Mouse (Mus musculus) kidney, embryonic 15.5 days (tissue): ENCODE data around the gene Olfm4. TPM values are rescaled to one million over a fixed set of nuclear protein-coding genes. Genes with fewer than 3 reads are reported as not detected.

Experiments
- ATAC-seq: fragments of 200-750 bp; cut with Nextera tagmentation; replicated peaks from 2 replicates; pipeline ENCODE4 v1.8.0; 2017; ENCODE audit warnings: moderate TSS enrichment; ENCODE audit not compliant: low FRiP score
- H3K27ac ChIP-seq: fragments of 300-500 bp; sonication (generic); 2 replicates; pipeline ENCODE4 v1.5.1; 2015; ENCODE audit warnings: mild to moderate bottlenecking, inconsistent platforms
- H3K27me3 ChIP-seq: fragments of 300-500 bp; sonication (generic); 2 replicates; pipeline ENCODE4 v1.6.1; 2015; ENCODE audit warnings: inconsistent platforms
- H3K36me3 ChIP-seq: fragments of 300-500 bp; sonication (generic); 2 replicates; pipeline ENCODE4 v1.6.1; 2015; ENCODE audit warnings: inconsistent platforms
- H3K4me1 ChIP-seq: fragments of 300-500 bp; sonication (generic); 2 replicates; pipeline ENCODE4 v1.6.1; 2015; ENCODE audit warnings: inconsistent platforms
- H3K4me2 ChIP-seq: fragments of 300-500 bp; sonication (generic); 2 replicates; pipeline ENCODE4 v1.6.1; 2015; ENCODE audit warnings: moderate library complexity, mild to moderate bottlenecking, inconsistent platforms
- H3K4me3 ChIP-seq: fragments of 300-500 bp; sonication (generic); replicated peaks from 2 replicates; pipeline ENCODE4 v1.5.1; 2015; ENCODE audit warnings: mild to moderate bottlenecking, inconsistent platforms
- H3K9ac ChIP-seq: fragments of 300-500 bp; sonication (generic); 2 replicates; pipeline ENCODE4 v1.6.1; 2015; ENCODE audit warnings: mild to moderate bottlenecking, inconsistent platforms
- H3K9me3 ChIP-seq: fragments of 300-500 bp; sonication (generic); replicated peaks from 2 replicates; pipeline ENCODE4 v1.6.1; 2016; ENCODE audit warnings: inconsistent platforms
- WGBS: fragments of 180-500 bp; shearing (Covaris S2); methylation state at CpG from one replicate; pipeline ENCODE4 v1.1.7; 2015; ENCODE audit warnings: mixed read lengths; 5-methylcytosine and 5-hydroxymethylcytosine counted together
- polyA plus RNA-seq: library from polyadenylated mRNA; unstranded; fragments of >200 nt; fragmentation: Nextera tagmentation; extraction: Ambion mirVana; gene quantifications from 2 replicates; pipeline ENCODE4 v1.2.1, GENCODE M21; 2015

The Olfm4 gene
- polyA plus RNA-seq, 1 experiment from 2014 or later, result 2.3 TPM

GRCm38 (mm10) chr14:79985696-79986095 is 1.8 kb downstream of the Olfm4 start:
- WGBS, result 88% methylated on average over 2 of the region's 2 CpGs

GRCm38 (mm10) chr14:79986831-79987230 is 3.0 kb downstream of the Olfm4 start:
- ATAC-seq, result peak; percentile 80
- H3K4me1 ChIP-seq, result peaks cover 20% of the 10 kb centered on the region
- H3K27me3 ChIP-seq, result no peaks in the 10 kb centered on the region
- H3K9ac ChIP-seq, result no peak overlapping the region
- H3K4me2 ChIP-seq, result no peak overlapping the region
- no peaks in the 10 kb centered on the region for H3K9me3 ChIP-seq
- no peak overlapping the region for H3K4me3 ChIP-seq
- 35% methylated on average over 8 of the region's 8 CpGs for WGBS
- peak overlapping the region; percentile 60; the same call in 1 of the 2 replicates for H3K27ac ChIP-seq
- no peaks in the 10 kb centered on the region for H3K36me3 ChIP-seq

More at GRCm38 (mm10) chr14:79985696-79986095, 1.8 kb downstream of the Olfm4 start:
- Histone ChIP-seq H3K36me3 (no peaks in the 10 kb centered on the region), H3K4me2 (no peak overlapping the region), H3K9ac (no peak overlapping the region), H3K27ac (no peak overlapping the region), H3K27me3 (no peaks in the 10 kb centered on the region), H3K4me3 (no peak overlapping the region), H3K4me1 (peaks cover 19% of the 10 kb centered on the region), H3K9me3 (no peaks in the 10 kb centered on the region)
- no peak for ATAC-seq

GRCm38 (mm10) chr14:79989785-79990184 is 5.9 kb downstream of the Olfm4 start:
- H3K4me2 ChIP-seq, result no peak overlapping the region
- H3K9me3 ChIP-seq, result no peaks in the 10 kb centered on the region
- WGBS, result 51% methylated on average over 4 of the region's 4 CpGs
- 0 out of 2 replicates have a peak overlapping the region, but pooled peaks have one; percentile 18 for H3K27ac ChIP-seq
- peaks cover 20% of the 10 kb centered on the region for H3K4me1 ChIP-seq
- ATAC-seq, result no peak
- H3K27me3 ChIP-seq, result no peaks in the 10 kb centered on the region
- H3K9ac ChIP-seq, result no peak overlapping the region
- no peaks in the 10 kb centered on the region for H3K36me3 ChIP-seq
- no peak overlapping the region for H3K4me3 ChIP-seq

- Histone ChIP-seq H3K27ac (no peak overlapping the region), H3K9ac (no peak overlapping the region), H3K36me3 (no peaks in the 10 kb centered on the region), H3K4me3 (no peak overlapping the region), H3K4me2 (no peak overlapping the region), H3K27me3 (no peaks in the 10 kb centered on the region), H3K4me1 (peaks cover 20% of the 10 kb centered on the region), H3K9me3 (no peaks in the 10 kb centered on the region)
- WGBS, result 40% methylated on average over 5 of the region's 5 CpGs
- ATAC-seq, result 0 out of 2 replicates have a peak, but pooled peaks have one; percentile 26
Observed at GRCm38 (mm10) chr14:79990547-79990946, 6.7 kb downstream of the Olfm4 start.

GRCm38 (mm10) chr14:79997534-79997933 is 13.7 kb downstream of the Olfm4 start:
- Histone ChIP-seq H3K27ac (no peak overlapping the region), H3K36me3 (no peaks in the 10 kb centered on the region), H3K9me3 (no peaks in the 10 kb centered on the region), H3K27me3 (no peaks in the 10 kb centered on the region), H3K9ac (no peak overlapping the region), H3K4me1 (peaks cover 20% of the 10 kb centered on the region), H3K4me2 (no peak overlapping the region), H3K4me3 (no peak overlapping the region)
- WGBS, result 79% methylated on average over 4 of the region's 4 CpGs
- no peak for ATAC-seq

GRCm38 (mm10) chr14:80000110-80000531 is 16.2 kb downstream of the Olfm4 start:
- H3K4me2 ChIP-seq, result peak overlapping the region; percentile 35

GRCm38 (mm10) chr14:80007686-80008085 is 23.8 kb downstream of the Olfm4 start:
- Histone ChIP-seq H3K4me3 (no peak overlapping the region), H3K9me3 (no peaks in the 10 kb centered on the region), H3K27ac (no peak overlapping the region), H3K4me1 (peaks cover 13% of the 10 kb centered on the region), H3K27me3 (no peaks in the 10 kb centered on the region), H3K36me3 (no peaks in the 10 kb centered on the region), H3K9ac (no peak overlapping the region), H3K4me2 (no peak overlapping the region)
- no peak for ATAC-seq
- 56% methylated on average over 3 of the region's 3 CpGs for WGBS

More at GRCm38 (mm10) chr14:80000110-80000531, 16.2 kb downstream of the Olfm4 start:
- H3K9ac ChIP-seq, result no peak overlapping the region
- ATAC-seq, result peak; percentile 92
- H3K9me3 ChIP-seq, result no peaks in the 10 kb centered on the region
- 11% methylated on average over 8 of the region's 8 CpGs for WGBS
- no peak overlapping the region for H3K4me3 ChIP-seq
- no peaks in the 10 kb centered on the region for H3K27me3 ChIP-seq
- H3K4me1 ChIP-seq, result peaks cover 23% of the 10 kb centered on the region
- peak overlapping the region; percentile 79 for H3K27ac ChIP-seq
- no peaks in the 10 kb centered on the region for H3K36me3 ChIP-seq

GRCm38 (mm10) chr14:80010426-80010825 is 26.5 kb downstream of the Olfm4 start:
- Histone ChIP-seq H3K9ac (no peak overlapping the region), H3K4me2 (no peak overlapping the region), H3K4me3 (no peak overlapping the region), H3K36me3 (no peaks in the 10 kb centered on the region), H3K9me3 (no peaks in the 10 kb centered on the region), H3K4me1 (peaks cover 29% of the 10 kb centered on the region), H3K27me3 (no peaks in the 10 kb centered on the region), H3K27ac (no peak overlapping the region)
- 77% methylated on average over 3 of the region's 3 CpGs for WGBS
- ATAC-seq, result no peak

- Histone ChIP-seq H3K9ac (no peak overlapping the region), H3K36me3 (no peaks in the 10 kb centered on the region), H3K4me1 (peaks cover 36% of the 10 kb centered on the region), H3K4me3 (no peak overlapping the region), H3K9me3 (no peaks in the 10 kb centered on the region), H3K27ac (no peak overlapping the region), H3K27me3 (no peaks in the 10 kb centered on the region), H3K4me2 (no peak overlapping the region)
- WGBS, result 46% methylated on average over 6 of the region's 6 CpGs
- ATAC-seq, result no peak
Observed at GRCm38 (mm10) chr14:80014966-80015365, 31.1 kb downstream of the Olfm4 start.

- no peaks in the 10 kb centered on the region for H3K27me3 ChIP-seq
- ATAC-seq, result peak; percentile 61; the same call in 1 of the 2 replicates
- no peaks in the 10 kb centered on the region for H3K36me3 ChIP-seq
- H3K4me3 ChIP-seq, result no peak overlapping the region
- peaks cover 36% of the 10 kb centered on the region for H3K4me1 ChIP-seq
- no peaks in the 10 kb centered on the region for H3K9me3 ChIP-seq
- no peak overlapping the region for H3K9ac ChIP-seq
- no peak overlapping the region for H3K4me2 ChIP-seq
- peak overlapping the region; percentile 63 for H3K27ac ChIP-seq
Observed at GRCm38 (mm10) chr14:80016112-80016511, 32.2 kb downstream of the Olfm4 start.

GRCm38 (mm10) chr14:80026078-80026477 is 42.2 kb downstream of the Olfm4 start:
- Histone ChIP-seq H3K4me1 (no peaks in the 10 kb centered on the region), H3K4me3 (no peak overlapping the region), H3K9me3 (no peaks in the 10 kb centered on the region), H3K27ac (no peak overlapping the region), H3K36me3 (no peaks in the 10 kb centered on the region), H3K27me3 (no peaks in the 10 kb centered on the region), H3K9ac (no peak overlapping the region), H3K4me2 (no peak overlapping the region)
- ATAC-seq, result peak; percentile 76
- 47% methylated on average over 6 of the region's 6 CpGs for WGBS

GRCm38 (mm10) chr14:80029297-80030001 is 45.6 kb downstream of the Olfm4 start:
- Histone ChIP-seq H3K27ac (no peak overlapping the region), H3K27me3 (no peaks in the 10 kb centered on the region), H3K4me1 (no peaks in the 10 kb centered on the region), H3K36me3 (no peaks in the 10 kb centered on the region), H3K9me3 (no peaks in the 10 kb centered on the region), H3K9ac (no peak overlapping the region), H3K4me3 (no peak overlapping the region), H3K4me2 (no peak overlapping the region)
- no peak for ATAC-seq
- 79% methylated on average over 3 of the region's 3 CpGs for WGBS
